Mouse (Mus musculus) limb, embryonic 14.5 days (tissue): ENCODE measurements around the gene Filip1l. TPM values are rescaled to one million over a fixed set of nuclear protein-coding genes. Genes with fewer than 3 reads are reported as not detected.

Experiments used
- ATAC-seq: fragments of 200-750 bp; cut with Nextera tagmentation; 2 replicates; pipeline ENCODE4 v1.8.0; 2017; ENCODE audit warnings: low read depth, moderate number of reproducible peaks, moderate TSS enrichment; ENCODE audit not compliant: low FRiP score
- DNase-seq: peaks from one replicate; pipeline ENCODE4 v3.0.0-alpha.2; 2015; ENCODE audit warnings: low spot score
- H3K27ac ChIP-seq: fragments of 300-500 bp; sonication (generic); replicated peaks from 2 replicates; pipeline ENCODE4 v1.5.1; 2014; ENCODE audit warnings: low read depth, mild to moderate bottlenecking, low read length, moderate library complexity, mixed read lengths
- H3K27me3 ChIP-seq: fragments of 300-500 bp; sonication (generic); 2 replicates; pipeline ENCODE4 v1.6.1; 2014; ENCODE audit warnings: low read length, mixed read lengths; ENCODE audit not compliant: control insufficient read depth, insufficient read depth
- H3K36me3 ChIP-seq: fragments of 300-500 bp; sonication (generic); 2 replicates; pipeline ENCODE4 v1.6.1; 2014; ENCODE audit warnings: mild to moderate bottlenecking, low read length, moderate library complexity, mixed read lengths; ENCODE audit not compliant: control insufficient read depth, insufficient read depth
- H3K4me1 ChIP-seq: fragments of 300-500 bp; sonication (generic); 2 replicates; pipeline ENCODE4 v1.6.1; 2014; ENCODE audit warnings: antibody characterized with exemption, low read length, mixed read lengths; ENCODE audit not compliant: control insufficient read depth, insufficient read depth
- H3K4me2 ChIP-seq: fragments of 300-500 bp; sonication (generic); replicated peaks from 2 replicates; pipeline ENCODE4 v1.6.1; 2014; ENCODE audit warnings: low read depth, mild to moderate bottlenecking, low read length, moderate library complexity; ENCODE audit not compliant: severe bottlenecking
- H3K4me3 ChIP-seq: fragments of 300-500 bp; sonication (generic); replicated peaks from 2 replicates; pipeline ENCODE4 v1.5.1; 2014; ENCODE audit warnings: low read length
- H3K9ac ChIP-seq: fragments of 300-500 bp; sonication (generic); 2 replicates; pipeline ENCODE4 v1.6.1; 2014; ENCODE audit warnings: mild to moderate bottlenecking, low read depth, low read length, moderate library complexity; ENCODE audit not compliant: severe bottlenecking
- H3K9me3 ChIP-seq: fragments of 300-500 bp; sonication (generic); 2 replicates; pipeline ENCODE4 v1.6.1; 2016; ENCODE audit warnings: low read length; ENCODE audit not compliant: control insufficient read depth
- POLR2A ChIP-seq: fragments of 200-500 bp; IDR thresholded peaks from 2 replicates; pipeline ENCODE4 v1.8.0; 2012; ENCODE audit warnings: inconsistent platforms, mild to moderate bottlenecking, moderate library complexity, borderline replicate concordance; ENCODE audit not compliant: insufficient read depth, insufficient read length; ENCODE audit errors: extremely low read depth
- WGBS: fragments of 180-500 bp; shearing (Covaris S2); extraction: QIAGEN DNeasy Blood & Tissue Kit; methylation state at CpG from one replicate; pipeline ENCODE4 v1.1.7; 2014; 5-methylcytosine and 5-hydroxymethylcytosine counted together
- polyA plus RNA-seq, 2 experiments: library from polyadenylated mRNA; depleted of rRNA in 1 of 2; stranded (reverse) in 1 of 2; unstranded in 1 of 2; fragments of >200 nt; fragmentation: Nextera tagmentation in 1 of 2; extraction: Ambion mirVana in 1 of 2; gene quantifications; 2 replicates each; pipeline versions ENCODE4 v1.2.1 to v1.2.3; 2012 to 2014

The Filip1l gene
- polyA plus RNA-seq, 2 experiments = 30.3 to 43.9 TPM

DNA sequence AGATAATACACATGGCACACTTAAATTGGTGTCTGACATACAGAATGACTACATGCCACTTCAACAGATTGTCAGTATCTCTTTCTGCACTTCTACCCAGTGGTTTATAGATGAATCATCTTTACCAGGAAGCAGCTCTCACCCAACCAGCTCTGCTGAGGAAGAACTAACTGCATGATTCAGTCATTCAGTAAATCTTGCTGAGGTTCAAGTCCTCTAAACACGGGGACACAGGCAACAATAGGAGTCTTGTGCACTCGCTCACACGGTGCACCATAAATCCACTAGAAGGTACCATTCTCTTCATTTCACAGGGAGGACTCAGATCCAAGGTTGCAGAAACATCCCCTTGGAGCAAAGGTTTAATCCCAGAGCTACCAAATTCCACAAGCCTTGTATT lies 148.0 kb downstream of the Filip1l start:
- Histone ChIP-seq H3K4me3 (no peak overlapping the region), H3K27me3 (no peaks in the 10 kb centered on the region), H3K27ac (no peak overlapping the region), H3K4me2 (no peak overlapping the region), H3K36me3 (no peaks in the 10 kb centered on the region), H3K9me3 (no peaks in the 10 kb centered on the region), H3K4me1 (no peaks in the 10 kb centered on the region; the same call in 1 of the 2 replicates), H3K9ac (no peak overlapping the region)
- DNase-seq (no peak), ATAC-seq (no peak)
- WGBS = 49% methylated on average over 3 of the region's 3 CpGs
- TF ChIP-seq POLR2A = no peak

DNA sequence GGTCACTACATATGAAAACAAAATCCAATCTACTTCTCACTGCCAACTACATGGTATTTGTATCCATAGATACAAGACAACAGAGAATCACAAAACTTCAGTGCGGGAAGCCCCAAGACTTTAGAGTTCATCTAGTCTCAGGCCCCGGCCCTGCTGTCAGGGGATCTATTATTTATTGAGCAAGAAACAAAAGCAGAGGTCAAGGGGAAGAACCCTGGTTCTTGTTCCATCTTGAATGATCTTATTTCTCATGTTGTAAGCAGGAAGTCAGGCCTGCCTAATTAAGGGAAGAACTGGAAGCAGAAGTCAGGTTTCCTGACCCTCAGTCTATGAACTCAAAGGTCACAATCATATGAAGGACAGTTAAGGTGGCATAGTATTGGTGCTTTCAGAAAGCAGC lies 149.3 kb downstream of the Filip1l start:
- H3K4me1 ChIP-seq = no peaks in the 10 kb centered on the region

DNA sequence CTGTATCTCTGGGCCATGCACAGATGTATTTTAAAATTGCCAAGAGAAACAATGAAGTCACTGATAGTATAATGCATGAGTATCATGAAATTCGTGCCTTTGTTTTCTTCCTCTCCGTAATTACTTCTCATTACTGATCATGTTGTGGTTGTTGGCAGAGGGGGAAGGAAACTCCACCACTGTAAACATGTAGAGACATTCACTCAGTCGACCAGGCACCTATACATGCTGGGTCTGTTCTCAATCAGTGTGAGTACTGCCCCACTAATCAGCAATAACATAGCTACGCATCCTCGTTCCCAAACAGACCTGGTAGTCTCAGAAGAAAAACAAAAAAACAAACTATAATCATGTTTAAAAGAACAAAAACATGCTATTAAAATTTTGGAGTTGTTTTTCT lies 149.9 kb downstream of the Filip1l start:
- H3K9ac ChIP-seq = no peak overlapping the region
- no peaks in the 10 kb centered on the region for H3K27me3 ChIP-seq
- no peak overlapping the region for H3K27ac ChIP-seq
- ATAC-seq = no peak
- H3K36me3 ChIP-seq = no peaks in the 10 kb centered on the region
- no peak overlapping the region for H3K4me2 ChIP-seq
- no peaks in the 10 kb centered on the region for H3K9me3 ChIP-seq
- H3K4me3 ChIP-seq = no peak overlapping the region
- no peaks in the 10 kb centered on the region for H3K4me1 ChIP-seq
- DNase-seq = no peak
- WGBS = 47% methylated on average over 5 of the region's 5 CpGs
- TF ChIP-seq POLR2A = no peak

More for the DNA sequence above, 149.3 kb downstream of the Filip1l start:
- Histone ChIP-seq H3K4me2 (no peak overlapping the region), H3K27ac (no peak overlapping the region), H3K9ac (no peak overlapping the region), H3K27me3 (no peaks in the 10 kb centered on the region), H3K9me3 (no peaks in the 10 kb centered on the region), H3K36me3 (no peaks in the 10 kb centered on the region), H3K4me3 (no peak overlapping the region)
- 44% methylated on average over 2 of the region's 2 CpGs for WGBS
- no peak for TF ChIP-seq POLR2A
- ATAC-seq (no peak), DNase-seq (no peak)

DNA sequence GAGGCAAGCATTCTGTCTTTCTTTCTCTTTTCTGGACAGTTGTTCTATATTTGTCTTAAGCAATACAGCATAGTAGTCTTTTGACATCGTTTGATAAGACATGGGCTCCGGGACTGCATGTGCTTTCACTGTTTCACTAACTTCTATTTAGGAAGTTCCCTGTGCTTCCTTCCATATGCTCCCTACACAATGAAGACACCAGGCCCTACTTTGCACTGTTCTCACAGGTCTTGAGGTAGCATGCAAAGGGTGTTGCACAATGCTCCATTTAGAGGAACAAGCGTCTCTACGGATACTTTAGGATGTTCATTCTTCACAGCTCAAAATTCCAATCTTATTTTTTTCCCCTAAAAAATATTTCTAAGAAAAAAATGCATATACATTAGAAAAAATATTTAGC lies 151.8 kb downstream of the Filip1l start:
- ATAC-seq = no peak
- 89% methylated on average over 4 of the region's 4 CpGs for WGBS

DNA sequence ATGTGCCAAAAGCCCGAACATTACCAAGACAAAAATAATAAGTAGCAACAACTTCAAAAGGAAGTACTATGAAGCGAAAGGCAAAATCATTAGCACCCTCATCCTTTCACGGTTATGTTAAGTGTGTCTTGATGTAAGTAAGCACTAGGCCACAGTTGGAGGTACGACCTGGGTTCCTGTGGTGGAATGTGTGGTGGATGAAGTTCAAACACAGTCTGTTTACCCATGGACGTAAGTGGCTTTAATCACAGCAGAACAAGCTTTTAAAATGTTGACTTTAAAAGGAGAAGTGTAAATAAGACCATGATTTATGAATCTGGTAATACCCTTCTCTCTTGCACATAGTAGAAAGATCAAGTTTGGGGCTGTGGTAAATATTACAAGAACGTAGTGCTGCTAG lies 153.2 kb downstream of the Filip1l start:
- DNase-seq (no peak), ATAC-seq (no peak)
- Histone ChIP-seq H3K4me3 (no peak overlapping the region), H3K27ac (no peak overlapping the region), H3K27me3 (no peaks in the 10 kb centered on the region), H3K9me3 (no peaks in the 10 kb centered on the region), H3K9ac (no peak overlapping the region), H3K4me1 (no peaks in the 10 kb centered on the region), H3K36me3 (no peaks in the 10 kb centered on the region), H3K4me2 (no peak overlapping the region)
- WGBS = 60% methylated on average over 6 of the region's 6 CpGs
- TF ChIP-seq POLR2A = no peak

More for the DNA sequence above, 151.8 kb downstream of the Filip1l start:
- Histone ChIP-seq H3K4me2 (no peak overlapping the region), H3K9me3 (no peaks in the 10 kb centered on the region), H3K27ac (no peak overlapping the region), H3K27me3 (no peaks in the 10 kb centered on the region), H3K9ac (no peak overlapping the region), H3K4me3 (no peak overlapping the region), H3K36me3 (no peaks in the 10 kb centered on the region), H3K4me1 (no peaks in the 10 kb centered on the region)
- DNase-seq = no peak
- no peak for TF ChIP-seq POLR2A

DNA sequence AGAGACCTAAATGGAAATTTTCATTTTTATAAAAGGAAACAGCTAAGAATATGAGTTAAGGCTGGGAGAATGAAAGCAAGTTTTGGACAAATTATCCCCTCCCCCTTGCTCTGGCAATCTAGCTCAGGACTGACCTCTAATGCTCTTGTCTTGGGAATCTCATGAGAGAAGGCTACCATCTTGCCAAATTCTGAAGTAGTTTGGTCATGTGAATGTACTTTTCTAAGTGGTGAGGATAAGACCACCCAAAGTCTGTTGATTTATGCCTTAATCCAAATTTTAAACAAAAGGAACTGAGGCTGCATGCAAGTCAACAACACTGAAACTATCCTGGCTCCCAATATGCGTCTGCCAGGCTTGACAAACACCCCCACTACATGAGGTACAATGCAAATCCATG lies 155.5 kb downstream of the Filip1l start:
- no peak for TF ChIP-seq POLR2A

More for the DNA sequence above, 155.5 kb downstream of the Filip1l start:
- Histone ChIP-seq H3K9ac (no peak overlapping the region), H3K4me1 (no peaks in the 10 kb centered on the region), H3K27me3 (no peaks in the 10 kb centered on the region), H3K4me2 (no peak overlapping the region), H3K36me3 (no peaks in the 10 kb centered on the region), H3K9me3 (no peaks in the 10 kb centered on the region), H3K4me3 (no peak overlapping the region), H3K27ac (no peak overlapping the region)
- no peak for DNase-seq
- no peak for ATAC-seq
- 88% methylated on average over 1 of the region's 1 CpGs for WGBS
